Comparison of ENCODE assay signal across 8 mouse cellular contexts in genomic region chr10:63386444-63386843, GRCm38 (mm10). TPM values are rescaled to one million over a fixed set of nuclear protein-coding genes. Genes with fewer than 3 reads are reported as not detected.
A peak's percentile ranks its signal among the peaks of the same experiment; 100 is the strongest.
DNase-seq lines count a peak whose midpoint lies in the region; ATAC-seq and TF ChIP-seq lines count a peak whose summit lies in the region.

No protein-coding gene starts in this region.

- no peak for TF ChIP-seq CTCF in MEL (IDR thresholded peaks at IDR 0.05 in 2 of 3, conservative IDR thresholded peaks at IDR 0.05 in 1 of 3; ENCODE audit: control insufficient read depth in 1 of 3, insufficient read depth in 1 of 3, low read depth in 2 of 3, low read length in 3 of 3, poor library complexity in 1 of 3, severe bottlenecking in 1 of 3)
- no peak for TF ChIP-seq CTCF in cerebellum, adult 2 months (IDR thresholded peaks at IDR 0.05; ENCODE audit: borderline replicate concordance, insufficient read depth, low read depth, low read length)
- TF ChIP-seq CTCF in forebrain, postnatal 0 days (IDR thresholded peaks at IDR 0.05; ENCODE audit: low read depth) = no peak
- TF ChIP-seq CTCF in lung, embryonic 14.5 days (IDR thresholded peaks at IDR 0.05; ENCODE audit: low read depth) = no peak

- H3K27me3 ChIP-seq in MEL (ENCODE audit: control insufficient read depth in 1 of 2, insufficient read depth in 2 of 2, low read length in 2 of 2) = no peaks in the 10 kb centered on the region
- H3K27me3 ChIP-seq in cerebellum, adult 2 months (ENCODE audit: control insufficient read depth, insufficient read depth, low read length) = no peaks in the 10 kb centered on the region
- H3K27me3 ChIP-seq in forebrain, postnatal 0 days (ENCODE audit: insufficient read depth, low read length) = no peaks in the 10 kb centered on the region
- 0 out of 2 replicates have a peak, but pooled peaks cover under 1% of the 10 kb centered on the region for H3K27me3 ChIP-seq in lung, embryonic 14.5 days (ENCODE audit: insufficient read depth, low read length)

- H3K9ac ChIP-seq in MEL (ENCODE audit: control insufficient read depth, low read depth, low read length, poor library complexity, severe bottlenecking) = peak overlapping the region; percentile 68
- H3K9ac ChIP-seq in forebrain, postnatal 0 days = peak overlapping the region; percentile 55
- H3K9ac ChIP-seq in lung, embryonic 14.5 days = peak overlapping the region; percentile 45

- DNase-seq in MEL (ENCODE audit: low read depth, low spot score) = peak; percentile 95
- DNase-seq in cerebellum, adult 2 months = peak; percentile 91 to 94
- DNase-seq in forebrain, postnatal 0 days = peak; percentile 89
- DNase-seq in heart, postnatal 4 days = peak; percentile 88
- DNase-seq in layer of hippocampus, adult 8-10 months (ENCODE audit: low spot score in 2 of 2) = peak; percentile 83 to 88
- peak; percentile 96 for DNase-seq in lung, embryonic 14.5 days
- peak; percentile 70 for DNase-seq in testis, postnatal 14 days (ENCODE audit: low spot score)

- peaks cover 0 to 3% of the 10 kb centered on the region in 2 experiments; a peak in 1 of 4 replicates for H3K4me1 ChIP-seq in MEL (ENCODE audit: control insufficient read depth in 1 of 2, insufficient read depth in 2 of 2, low read length in 2 of 2)
- peaks cover 5% of the 10 kb centered on the region for H3K4me1 ChIP-seq in cerebellum, adult 2 months (ENCODE audit: control insufficient read depth, insufficient read depth, low read length)
- H3K4me1 ChIP-seq in forebrain, postnatal 0 days (ENCODE audit: insufficient read depth) = 0 out of 2 replicates have a peak, but pooled peaks cover 5% of the 10 kb centered on the region
- H3K4me1 ChIP-seq in lung, embryonic 14.5 days (ENCODE audit: insufficient read depth) = no peaks in the 10 kb centered on the region

- peak overlapping the region; percentile 14 for H3K27ac ChIP-seq in MEL (ENCODE audit: control insufficient read depth, low read depth, low read length)
- peak overlapping the region; percentile 56 for H3K27ac ChIP-seq in cerebellum, adult 2 months (ENCODE audit: insufficient read depth, low read length)
- H3K27ac ChIP-seq in forebrain, postnatal 0 days (ENCODE audit: low read depth, low read length) = peak overlapping the region; percentile 16; the same call in 1 of the 2 replicates
- H3K27ac ChIP-seq in lung, embryonic 14.5 days (ENCODE audit: low read depth) = peak overlapping the region; percentile 44; the same call in 1 of the 2 replicates

- peak; percentile 58 for ATAC-seq in forebrain, postnatal 0 days
- peak; percentile 58 for ATAC-seq in lung, embryonic 14.5 days (ENCODE audit: insufficient read depth)
- peak; percentile 77 for ATAC-seq in neutrophil, adult 5-6 weeks (ENCODE audit: extremely low read depth, insufficient number of reproducible peaks, low FRiP score, poor library complexity, severe bottlenecking)

- no peak for TF ChIP-seq EP300 in MEL (IDR thresholded peaks at IDR 0.05; ENCODE audit: low read depth in 1 of 2, low read length in 2 of 2)

- H3K79me2 ChIP-seq in MEL (ENCODE audit: control insufficient read depth, insufficient read depth, low read length, poor library complexity) = no peaks in the 10 kb centered on the region

- peak overlapping the region; percentile 73 to 86 for H3K4me3 ChIP-seq in MEL (ENCODE audit: control insufficient read depth in 1 of 2, insufficient read depth in 1 of 2, low read depth in 2 of 2, low read length in 2 of 2)
- peak overlapping the region; percentile 71 for H3K4me3 ChIP-seq in cerebellum, adult 2 months (replicated peaks; ENCODE audit: insufficient read depth, low read depth, low read length)
- H3K4me3 ChIP-seq in forebrain, postnatal 0 days (ENCODE audit: low read depth, low read length) = peak overlapping the region; percentile 56
- peak overlapping the region; percentile 41 for H3K4me3 ChIP-seq in lung, embryonic 14.5 days (ENCODE audit: low read depth, low read length)

- under 1% methylated on average over 19 of the region's 19 CpGs for WGBS in cerebellum, adult 2 months
- WGBS in forebrain, postnatal 0 days = 2% methylated on average over 19 of the region's 19 CpGs
- under 1% methylated on average over 19 of the region's 19 CpGs for WGBS in lung, embryonic 14.5 days

- H3K36me3 ChIP-seq in MEL (ENCODE audit: control insufficient read depth in 1 of 2, insufficient read depth in 2 of 2, low read length in 2 of 2) = no peaks in the 10 kb centered on the region; a peak in 2 of 4 replicates
- H3K36me3 ChIP-seq in forebrain, postnatal 0 days (ENCODE audit: insufficient read depth) = no peaks in the 10 kb centered on the region
- no peaks in the 10 kb centered on the region for H3K36me3 ChIP-seq in lung, embryonic 14.5 days (ENCODE audit: insufficient read depth)

- peak overlapping the region; percentile 67 for H3K4me2 ChIP-seq in forebrain, postnatal 0 days (ENCODE audit: low read depth)
- H3K4me2 ChIP-seq in lung, embryonic 14.5 days = peak overlapping the region; percentile 67

- no peaks in the 10 kb centered on the region for H3K9me3 ChIP-seq in MEL (replicated peaks; ENCODE audit: insufficient read depth, low read length)
- no peaks in the 10 kb centered on the region for H3K9me3 ChIP-seq in forebrain, postnatal 0 days (ENCODE audit: low read length)
- no peaks in the 10 kb centered on the region for H3K9me3 ChIP-seq in lung, embryonic 14.5 days (ENCODE audit: low read depth, low read length)

- TF ChIP-seq RAD21 in MEL (IDR thresholded peaks at IDR 0.05; ENCODE audit: low read depth, low read length) = no peak

- peak; percentile 60 to 71; a peak in 3 of 4 replicates for TF ChIP-seq POLR2A in MEL (IDR thresholded peaks at IDR 0.05; ENCODE audit: control insufficient read depth in 1 of 2, insufficient read depth in 1 of 2, low read depth in 1 of 2, low read length in 2 of 2, poor library complexity in 1 of 2)
- TF ChIP-seq POLR2A in cerebellum, adult 2 months (IDR thresholded peaks at IDR 0.05; ENCODE audit: borderline replicate concordance, insufficient read depth, low read length) = peak; percentile 85

TF ChIP-seq in MEL, 35 proteins besides CTCF, POLR2A, EP300 and RAD21 (continues in another document):
- TF ChIP-seq SIN3A (IDR thresholded peaks at IDR 0.05; ENCODE audit: low read length) (peak; percentile 88), HCFC1 (IDR thresholded peaks at IDR 0.05; ENCODE audit: low read depth, low read length) (peak; percentile 94), TCF12 (IDR thresholded peaks at IDR 0.05; ENCODE audit: low read depth, low read length) (no peak), MYB (IDR thresholded peaks at IDR 0.05; ENCODE audit: low read depth, low read length) (no peak), ETS1 (IDR thresholded peaks at IDR 0.05; ENCODE audit: low read depth, low read length) (no peak), ZC3H11A (IDR thresholded peaks at IDR 0.05; ENCODE audit: low read depth, low read length) (no peak), MYC (IDR thresholded peaks at IDR 0.05; ENCODE audit: low read depth, low read length) (no peak), JUND (IDR thresholded peaks at IDR 0.05; ENCODE audit: low read depth, low read length) (no peak), MAX (IDR thresholded peaks at IDR 0.05; ENCODE audit: low read length) (peak; percentile 48)

RNA-seq across cellular contexts. Expression of gene Dnajc12, which starts 4.2 kb away (rescaled TPM):
- total RNA-seq in MEL (2012; rRNA removed) = 2.7 and 2.9 TPM in 2 replicates
- 1 to 10 TPM in 1 of 2 experiments, not detected in 1; 7.3 TPM for polyA plus RNA-seq in MEL (2012; ENCODE audit: insufficient read depth in 1 of 2, insufficient read length in 2 of 2, low read depth in 1 of 2, low replicate concordance in 2 of 2, missing spikeins in 1 of 2)
- polyA plus RNA-seq in cerebellum, adult 2 months (2012; rRNA removed) = 32.1 and 34.2 TPM in 2 replicates
- 5.6 and 8.4 TPM in 2 replicates for total RNA-seq in forebrain, postnatal 0 days (2014; rRNA removed)
- polyA plus RNA-seq in forebrain, postnatal 0 days (2015; fragmentation: Nextera tagmentation; extraction: Ambion mirVana) = 8.0 and 11.0 TPM in 2 replicates
- 1 to 10 TPM; 5.5 to 8.7 TPM for total RNA-seq in heart, postnatal 4 days (2021)
- 10 to 100 TPM; 17.6 to 25.0 (median 24.7) TPM for total RNA-seq in layer of hippocampus, adult 8-10 months (2022)
- 10.6 and 10.8 TPM in 2 replicates for polyA plus RNA-seq in lung, embryonic 14.5 days (2014; fragmentation: Nextera tagmentation; extraction: Ambion mirVana)
- 2.2 and 2.4 TPM in 2 replicates for total RNA-seq in neutrophil, adult 5-6 weeks (2017)

RNA-seq across cellular contexts. Expression of gene Sirt1, which starts 4.9 kb away (rescaled TPM):
- 9.1 and 13.2 TPM in 2 replicates for total RNA-seq in MEL (2012; rRNA removed)
- polyA plus RNA-seq in MEL (2012; ENCODE audit: insufficient read depth in 1 of 2, insufficient read length in 2 of 2, low read depth in 1 of 2, low replicate concordance in 2 of 2, missing spikeins in 1 of 2) = 10 to 100 TPM in 1 of 2 experiments, not detected in 1; 19.8 TPM
- 15.3 and 17.2 TPM in 2 replicates for polyA plus RNA-seq in cerebellum, adult 2 months (2012; rRNA removed)
- total RNA-seq in forebrain, postnatal 0 days (2014; rRNA removed) = 24.0 and 28.3 TPM in 2 replicates
- 2.7 and 3.3 TPM in 2 replicates for polyA plus RNA-seq in forebrain, postnatal 0 days (2015; fragmentation: Nextera tagmentation; extraction: Ambion mirVana)
- 10 to 100 TPM; 13.2 to 14.3 TPM for total RNA-seq in heart, postnatal 4 days (2021)
- total RNA-seq in layer of hippocampus, adult 8-10 months (2022) = 10 to 100 TPM; 14.1 to 16.0 (median 15.3) TPM
- 8.5 and 11.2 TPM in 2 replicates for polyA plus RNA-seq in lung, embryonic 14.5 days (2014; fragmentation: Nextera tagmentation; extraction: Ambion mirVana)
- 63.9 and 69.2 TPM in 2 replicates for total RNA-seq in neutrophil, adult 5-6 weeks (2017)

RNA-seq across cellular contexts. Expression of gene Gm7075, which starts 35.1 kb away (rescaled TPM):
- total RNA-seq in MEL (2012; rRNA removed) = not detected in 2 replicates
- not detected for polyA plus RNA-seq in MEL (2012; ENCODE audit: insufficient read depth in 1 of 2, insufficient read length in 2 of 2, low read depth in 1 of 2, low replicate concordance in 2 of 2, missing spikeins in 1 of 2)
- not detected in 2 replicates for polyA plus RNA-seq in cerebellum, adult 2 months (2012; rRNA removed)
- total RNA-seq in forebrain, postnatal 0 days (2014; rRNA removed) = not detected in 2 replicates
- not detected in 2 replicates for polyA plus RNA-seq in forebrain, postnatal 0 days (2015; fragmentation: Nextera tagmentation; extraction: Ambion mirVana)
- not detected for total RNA-seq in heart, postnatal 4 days (2021)
- not detected for total RNA-seq in layer of hippocampus, adult 8-10 months (2022)
- polyA plus RNA-seq in lung, embryonic 14.5 days (2014; fragmentation: Nextera tagmentation; extraction: Ambion mirVana) = not detected in 2 replicates
- not detected in 2 replicates for total RNA-seq in neutrophil, adult 5-6 weeks (2017)

RNA-seq across cellular contexts. Expression of gene Ctnna3, which starts 43.5 kb away (rescaled TPM):
- total RNA-seq in MEL (2012; rRNA removed) = not detected in 2 replicates
- not detected for polyA plus RNA-seq in MEL (2012; ENCODE audit: insufficient read depth in 1 of 2, insufficient read length in 2 of 2, low read depth in 1 of 2, low replicate concordance in 2 of 2, missing spikeins in 1 of 2)
- 3.0 and 3.7 TPM in 2 replicates for polyA plus RNA-seq in cerebellum, adult 2 months (2012; rRNA removed)
- 0.52 and 0.62 TPM in 2 replicates for total RNA-seq in forebrain, postnatal 0 days (2014; rRNA removed)
- 0.33 and 0.51 TPM in 2 replicates for polyA plus RNA-seq in forebrain, postnatal 0 days (2015; fragmentation: Nextera tagmentation; extraction: Ambion mirVana)
- 10 to 100 TPM; 81.4 to 88.7 TPM for total RNA-seq in heart, postnatal 4 days (2021)
- total RNA-seq in layer of hippocampus, adult 8-10 months (2022) = 1 to 10 TPM; 2.3 to 3.2 (median 3.1) TPM
- polyA plus RNA-seq in lung, embryonic 14.5 days (2014; fragmentation: Nextera tagmentation; extraction: Ambion mirVana) = 0.39 TPM in 2 replicates
- not detected in 2 replicates for total RNA-seq in neutrophil, adult 5-6 weeks (2017)

Comparison
In these comparisons a context has a peak if more than half of its experiments do, and no peak if none do; other contexts are left out.
1. Peak in every context shown above with its lines: DNase-seq, ATAC-seq, H3K4me3 ChIP-seq and H3K27ac ChIP-seq.